Mouse (Mus musculus): ENCODE results near the gene Cacna2d3.

DNA sequence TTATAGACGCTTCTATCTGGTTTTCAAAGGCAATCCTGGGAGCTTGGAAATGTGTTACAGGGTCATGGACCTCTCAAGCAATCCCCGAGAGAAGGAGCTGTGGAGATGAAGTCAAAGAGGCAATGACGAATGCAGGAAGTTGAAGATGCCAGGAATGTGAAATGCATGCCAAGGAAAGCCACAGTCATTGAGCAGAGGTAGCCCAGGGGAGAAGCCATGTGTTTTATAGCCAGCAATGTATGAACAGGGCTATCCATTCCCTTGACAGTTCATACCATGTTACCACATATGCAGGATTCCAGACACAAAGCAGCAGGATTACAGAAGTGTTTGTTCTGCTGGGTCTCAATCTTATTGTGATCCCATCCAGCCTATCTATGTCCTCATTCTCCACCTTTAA, 359.2 kb downstream of the Cacna2d3 start:
- TF ChIP-seq TAL1 (IDR thresholded peaks at IDR 0.05; ENCODE audit: low read length): no peak
- TF ChIP-seq POLR2A (IDR thresholded peaks at IDR 0.05; ENCODE audit: control insufficient read depth in 1 of 2, insufficient read depth in 1 of 2, low read depth in 1 of 2, low read length in 2 of 2, poor library complexity in 1 of 2): no peak
- TF ChIP-seq ZC3H11A (IDR thresholded peaks at IDR 0.05; ENCODE audit: low read depth, low read length): no peak
- TF ChIP-seq CTCF (IDR thresholded peaks at IDR 0.05 in 2 of 3, conservative IDR thresholded peaks at IDR 0.05 in 1 of 3; ENCODE audit: control insufficient read depth in 1 of 3, insufficient read depth in 1 of 3, low read depth in 2 of 3, low read length in 3 of 3, poor library complexity in 1 of 3, severe bottlenecking in 1 of 3): no peak
- no peak for TF ChIP-seq NELFE (IDR thresholded peaks at IDR 0.05; ENCODE audit: low read depth, low read length)
- TF ChIP-seq USF1 (IDR thresholded peaks at IDR 0.05; ENCODE audit: low read depth, low read length): no peak
- no peak for TF ChIP-seq ZNF384 (IDR thresholded peaks at IDR 0.05; ENCODE audit: low read depth, low read length)
- no peak for TF ChIP-seq MXI1 (IDR thresholded peaks at IDR 0.05; ENCODE audit: low read depth, low read length)

Measured in MEL (cell line).